Mouse (Mus musculus) spleen, adult 18-20 months (tissue): ENCODE data around the gene Pdlim4.

Experiments
- DNase-seq, 2 experiments: peaks; one replicate each; pipeline ENCODE4 v3.0.0; 2022; ENCODE audit warnings: mixed read lengths in 2 of 2

The Pdlim4 gene

GRCm38 (mm10) chr11:54090091-54090879, 21.5 kb upstream of the Pdlim4 start:
- no peak for DNase-seq

GRCm38 (mm10) chr11:54088947-54089317, 20.1 kb upstream of the Pdlim4 start:
- peak; percentile 27 to 79 for DNase-seq

GRCm38 (mm10) chr11:54088253-54088946, 19.6 kb upstream of the Pdlim4 start:
- no peak for DNase-seq

- no peak for DNase-seq
Measured at GRCm38 (mm10) chr11:54085816-54086215, 17.0 kb upstream of the Pdlim4 start.

GRCm38 (mm10) chr11:54084976-54085375, 16.2 kb upstream of the Pdlim4 start:
- DNase-seq: no peak

GRCm38 (mm10) chr11:54082725-54083124, 13.9 kb upstream of the Pdlim4 start:
- no peak for DNase-seq

- DNase-seq: no peak
Measured at GRCm38 (mm10) chr11:54080435-54080834, 11.6 kb upstream of the Pdlim4 start.

- no peak for DNase-seq
Measured at GRCm38 (mm10) chr11:54076101-54076500, 7.3 kb upstream of the Pdlim4 start.

GRCm38 (mm10) chr11:54075353-54075752, 6.5 kb upstream of the Pdlim4 start:
- no peak for DNase-seq

GRCm38 (mm10) chr11:54073291-54073690, 4.5 kb upstream of the Pdlim4 start:
- DNase-seq: no peak

GRCm38 (mm10) chr11:54071726-54072445, 3.1 kb upstream of the Pdlim4 start:
- no peak for DNase-seq

- DNase-seq: no peak
Measured at GRCm38 (mm10) chr11:54067996-54068519, 756 bp downstream of the Pdlim4 start.

- no peak for DNase-seq
Measured at GRCm38 (mm10) chr11:54067318-54067995, 1.4 kb downstream of the Pdlim4 start.

GRCm38 (mm10) chr11:54066400-54066799, 2.4 kb downstream of the Pdlim4 start:
- no peak for DNase-seq

- no peak for DNase-seq
Measured at GRCm38 (mm10) chr11:54065915-54066178, 3.0 kb downstream of the Pdlim4 start.

- no peak for DNase-seq
Measured at GRCm38 (mm10) chr11:54065106-54065914, 3.5 kb downstream of the Pdlim4 start.

GRCm38 (mm10) chr11:54064412-54064978, 4.3 kb downstream of the Pdlim4 start:
- no peak for DNase-seq

- no peak for DNase-seq
Measured at GRCm38 (mm10) chr11:54063472-54063775, 5.4 kb downstream of the Pdlim4 start.

- DNase-seq: no peak
Measured at GRCm38 (mm10) chr11:54062753-54063471, 5.9 kb downstream of the Pdlim4 start.

- no peak for DNase-seq
Measured at GRCm38 (mm10) chr11:54062086-54062752, 6.6 kb downstream of the Pdlim4 start.

- no peak for DNase-seq
Measured at GRCm38 (mm10) chr11:54060316-54060715, 8.5 kb downstream of the Pdlim4 start.
